Mouse (Mus musculus): ENCODE results near the gene As3mt. TPM values are rescaled to one million over a fixed set of nuclear protein-coding genes. Genes with fewer than 3 reads are reported as not detected.

As3mt gene
- 10 to 100 TPM; 66.4 to 71.2 TPM for total RNA-seq (2021)
- long read RNA-seq, experiment 1, transcript As3mt-201 (11 exons, 1,736 nt): major isoform, 59 of 94 reads
- long read RNA-seq, experiment 1, partial matches to known transcripts: 21 of 94 reads
- long read RNA-seq, experiment 1, other reads (novel, unspliced or antisense): 9 of 94 reads
- long read RNA-seq, experiment 2, transcript As3mt-201 (11 exons, 1,736 nt): major isoform, 95 of 125 reads
- long read RNA-seq, experiment 2, partial matches to known transcripts: 19 of 125 reads
- long read RNA-seq, experiment 2, other reads (novel, unspliced or antisense): 8 of 125 reads

- DNase-seq: peak; percentile 82
These were observed at the start of gene As3mt for GRCm38 (mm10) chr19:46707296-46708151. Gene As3mt, plus strand, starts transcription at chr19:46707458.

- DNase-seq: no peak
These were observed 48.9 kb upstream of the As3mt start for GRCm38 (mm10) chr19:46658348-46658747.

- DNase-seq: no peak
These were observed 48.4 kb upstream of the As3mt start for GRCm38 (mm10) chr19:46658851-46659250.

GRCm38 (mm10) chr19:46661511-46661910, 45.7 kb upstream of the As3mt start:
- DNase-seq: no peak

- DNase-seq: no peak
These were observed 45.0 kb upstream of the As3mt start for GRCm38 (mm10) chr19:46662214-46662613.

- no peak for DNase-seq
These were observed 44.5 kb upstream of the As3mt start for GRCm38 (mm10) chr19:46662784-46663183.

- DNase-seq: no peak
These were observed 41.8 kb upstream of the As3mt start for GRCm38 (mm10) chr19:46665474-46665873.

GRCm38 (mm10) chr19:46667300-46667699, 40.0 kb upstream of the As3mt start:
- no peak for DNase-seq

- no peak for DNase-seq
These were observed 39.0 kb upstream of the As3mt start for GRCm38 (mm10) chr19:46668263-46668662.

GRCm38 (mm10) chr19:46669802-46670201, 37.5 kb upstream of the As3mt start:
- DNase-seq: no peak

- peak; percentile 68 for DNase-seq
These were observed 36.6 kb upstream of the As3mt start for GRCm38 (mm10) chr19:46670691-46671090.

GRCm38 (mm10) chr19:46672766-46673418, 34.4 kb upstream of the As3mt start, which contains the start of gene Cyp17a1:
Gene Cyp17a1, minus strand, starts transcription at chr19:46673172.
- DNase-seq: no peak

GRCm38 (mm10) chr19:46675641-46676040, 31.6 kb upstream of the As3mt start:
- no peak for DNase-seq

- DNase-seq: no peak
These were observed 27.4 kb upstream of the As3mt start for GRCm38 (mm10) chr19:46679720-46680383.

GRCm38 (mm10) chr19:46689460-46690372, 17.5 kb upstream of the As3mt start, which contains the start of gene Borcs7:
Gene Borcs7, plus strand, starts transcription at chr19:46689906.
- DNase-seq: peak; percentile 80

- no peak for DNase-seq
These were observed 16.9 kb upstream of the As3mt start for GRCm38 (mm10) chr19:46690387-46690786.

- DNase-seq: no peak
These were observed 16.2 kb upstream of the As3mt start for GRCm38 (mm10) chr19:46691078-46691477.

GRCm38 (mm10) chr19:46693146-46693545, 14.1 kb upstream of the As3mt start:
- DNase-seq: no peak

- DNase-seq: no peak
These were observed 10.8 kb upstream of the As3mt start for GRCm38 (mm10) chr19:46696482-46696881.

GRCm38 (mm10) chr19:46696943-46697342, 10.3 kb upstream of the As3mt start:
- no peak for DNase-seq

Measured in gastrocnemius, postnatal 10 days (tissue).